Mouse (Mus musculus) common myeloid progenitor, adult 5-6 weeks (primary cell): ENCODE results near the gene H2-Oa. TPM values are rescaled to one million over a fixed set of nuclear protein-coding genes. Genes with fewer than 3 reads are reported as not detected.

Experiments used
- ATAC-seq: replicated peaks from 2 replicates; pipeline ENCODE4 v1.8.0; 2016; ENCODE audit warnings: low read depth, mild to moderate bottlenecking, moderate TSS enrichment, inconsistent platforms; ENCODE audit not compliant: poor library complexity, severe bottlenecking
- total RNA-seq: library from RNA; stranded (forward); fragments of 200-1000, 187-1606 nt; gene quantifications from 2 replicates; pipeline ENCODE4 v1.2.3, GENCODE M21; 2017

The H2-Oa gene
- 7.8 and 10.5 TPM in 2 replicates for total RNA-seq

GRCm38 (mm10) chr17:34092197-34092875 is at the start of gene H2-Oa:
Gene H2-Oa, plus strand, starts transcription at chr17:34092340.
- peak; percentile 54 for ATAC-seq

- no peak for ATAC-seq
Observed at GRCm38 (mm10) chr17:34045941-34046340, 46.2 kb upstream of the H2-Oa start.

- peak; percentile 53 for ATAC-seq
Observed at GRCm38 (mm10) chr17:34047404-34048050, 44.6 kb upstream of the H2-Oa start.

GRCm38 (mm10) chr17:34057224-34057623 is 34.9 kb upstream of the H2-Oa start:
- ATAC-seq, result peak; percentile 61

- peak; percentile 33 for ATAC-seq
Observed at GRCm38 (mm10) chr17:34068864-34069263, 23.3 kb upstream of the H2-Oa start.

- peak; percentile 27 for ATAC-seq
Observed at GRCm38 (mm10) chr17:34072091-34072490, 20.0 kb upstream of the H2-Oa start.

- peak; percentile 42; the same call in 1 of the 2 replicates for ATAC-seq
Observed at GRCm38 (mm10) chr17:34075271-34075670, 16.9 kb upstream of the H2-Oa start.

GRCm38 (mm10) chr17:34077549-34077948 is 14.6 kb upstream of the H2-Oa start:
- ATAC-seq, result peak; percentile 60

GRCm38 (mm10) chr17:34078148-34078547 is 14.0 kb upstream of the H2-Oa start:
- ATAC-seq, result no peak

- no peak for ATAC-seq
Observed at GRCm38 (mm10) chr17:34079002-34079401, 13.1 kb upstream of the H2-Oa start.

GRCm38 (mm10) chr17:34079621-34080020 is 12.5 kb upstream of the H2-Oa start:
- peak; percentile 77 for ATAC-seq

GRCm38 (mm10) chr17:34083104-34083503 is 9.0 kb upstream of the H2-Oa start:
- no peak for ATAC-seq

- no peak for ATAC-seq
Observed at GRCm38 (mm10) chr17:34087386-34087785, 4.8 kb upstream of the H2-Oa start.

GRCm38 (mm10) chr17:34088124-34088523 is 4.0 kb upstream of the H2-Oa start:
- peak; percentile 40 for ATAC-seq

- ATAC-seq, result peak; percentile 33; the same call in 1 of the 2 replicates
Observed at GRCm38 (mm10) chr17:34090923-34091322, 1.2 kb upstream of the H2-Oa start.

GRCm38 (mm10) chr17:34093199-34093874 is 1.2 kb downstream of the H2-Oa start:
- peak; percentile 52 for ATAC-seq

- ATAC-seq, result no peak
Observed at GRCm38 (mm10) chr17:34094283-34095035, 2.3 kb downstream of the H2-Oa start.

- ATAC-seq, result 0 out of 2 replicates have a peak, but pooled peaks have one; percentile 20
Observed at GRCm38 (mm10) chr17:34096497-34097010, 4.4 kb downstream of the H2-Oa start.

- ATAC-seq, result no peak
Observed at GRCm38 (mm10) chr17:34097272-34097671, 5.1 kb downstream of the H2-Oa start.
